Mouse (Mus musculus) midbrain, embryonic 12.5 days (tissue): ENCODE results near the gene March2. TPM values are rescaled to one million over a fixed set of nuclear protein-coding genes. Genes with fewer than 3 reads are reported as not detected.

Source experiments
- ATAC-seq: fragments of 200-750 bp; cut with Nextera tagmentation; 2 replicates; pipeline ENCODE4 v1.8.0; 2017; ENCODE audit warnings: low read depth, moderate TSS enrichment, moderate library complexity; ENCODE audit not compliant: low FRiP score
- H3K27ac ChIP-seq: fragments of 300-500 bp; sonication (generic); replicated peaks from 2 replicates; pipeline ENCODE4 v1.5.1; 2016; ENCODE audit warnings: mild to moderate bottlenecking
- H3K27me3 ChIP-seq: fragments of 300-500 bp; sonication (generic); 2 replicates; pipeline ENCODE4 v1.6.1; 2016; ENCODE audit warnings: mild to moderate bottlenecking
- H3K36me3 ChIP-seq: fragments of 300-500 bp; sonication (generic); 2 replicates; pipeline ENCODE4 v1.6.1; 2016
- H3K4me1 ChIP-seq: fragments of 300-500 bp; sonication (generic); 2 replicates; pipeline ENCODE4 v1.6.1; 2016
- H3K4me2 ChIP-seq: fragments of 300-500 bp; sonication (generic); replicated peaks from 2 replicates; pipeline ENCODE4 v1.6.1; 2016; ENCODE audit warnings: mild to moderate bottlenecking, moderate library complexity
- H3K4me3 ChIP-seq: fragments of 300-500 bp; sonication (generic); 2 replicates; pipeline ENCODE4 v1.5.1; 2016; ENCODE audit warnings: mild to moderate bottlenecking
- H3K9ac ChIP-seq: fragments of 300-500 bp; sonication (generic); replicated peaks from 2 replicates; pipeline ENCODE4 v1.6.1; 2016; ENCODE audit warnings: mild to moderate bottlenecking, moderate library complexity
- H3K9me3 ChIP-seq: fragments of 300-500 bp; sonication (generic); 2 replicates; pipeline ENCODE4 v1.6.1; 2016; ENCODE audit warnings: mild to moderate bottlenecking
- WGBS: fragments of 180-500 bp; shearing (Covaris S2); methylation state at CpG from one replicate; pipeline ENCODE4 v1.1.7; 2016; 5-methylcytosine and 5-hydroxymethylcytosine counted together
- polyA plus RNA-seq: library from polyadenylated mRNA; unstranded; fragments of >200 nt; fragmentation: Nextera tagmentation; extraction: Ambion mirVana; gene quantifications from 2 replicates; pipeline ENCODE4 v1.2.1, GENCODE M21; 2016

Gene March2
- polyA plus RNA-seq, 1 experiment from 2014 or later: 52.2 TPM

- H3K9ac ChIP-seq: no peak overlapping the region
- H3K4me1 ChIP-seq: 0 out of 2 replicates have a peak, but pooled peaks cover 4% of the 10 kb centered on the region
- ATAC-seq: no peak
- WGBS: 89% methylated on average over 5 of the region's 5 CpGs
- H3K27me3 ChIP-seq: no peaks in the 10 kb centered on the region
- 0 out of 2 replicates have a peak, but pooled peaks cover 3% of the 10 kb centered on the region for H3K9me3 ChIP-seq
- H3K4me2 ChIP-seq: no peak overlapping the region
- peaks cover 21% of the 10 kb centered on the region for H3K36me3 ChIP-seq
- H3K27ac ChIP-seq: no peak overlapping the region
- no peak overlapping the region for H3K4me3 ChIP-seq
Measured at GRCm38 (mm10) chr17:33713271-33713670, 5.2 kb downstream of the March2 start.

GRCm38 (mm10) chr17:33709834-33710233, 8.6 kb downstream of the March2 start:
- no peaks in the 10 kb centered on the region for H3K4me1 ChIP-seq
- peaks cover 39% of the 10 kb centered on the region for H3K36me3 ChIP-seq
- no peak overlapping the region for H3K27ac ChIP-seq
- H3K4me2 ChIP-seq: no peak overlapping the region
- ATAC-seq: no peak
- WGBS: 80% methylated on average over 3 of the region's 3 CpGs
- 0 out of 2 replicates have a peak, but pooled peaks cover 3% of the 10 kb centered on the region for H3K9me3 ChIP-seq
- H3K27me3 ChIP-seq: no peaks in the 10 kb centered on the region
- H3K9ac ChIP-seq: no peak overlapping the region
- no peak overlapping the region for H3K4me3 ChIP-seq

- H3K9me3 ChIP-seq: no peaks in the 10 kb centered on the region
- no peak overlapping the region for H3K4me3 ChIP-seq
- no peak overlapping the region for H3K4me2 ChIP-seq
- no peak overlapping the region for H3K27ac ChIP-seq
- H3K4me1 ChIP-seq: no peaks in the 10 kb centered on the region
- H3K27me3 ChIP-seq: no peaks in the 10 kb centered on the region
- H3K9ac ChIP-seq: no peak overlapping the region
- 91% methylated on average over 9 of the region's 9 CpGs for WGBS
- ATAC-seq: no peak
- peaks cover 35% of the 10 kb centered on the region for H3K36me3 ChIP-seq
Measured at GRCm38 (mm10) chr17:33703091-33703490, 15.4 kb downstream of the March2 start.

GRCm38 (mm10) chr17:33702178-33702577, 16.3 kb downstream of the March2 start:
- no peak for ATAC-seq
- Histone ChIP-seq H3K4me1 (no peaks in the 10 kb centered on the region), H3K9me3 (no peaks in the 10 kb centered on the region), H3K27me3 (no peaks in the 10 kb centered on the region), H3K27ac (no peak overlapping the region), H3K4me3 (no peak overlapping the region), H3K9ac (no peak overlapping the region), H3K36me3 (peaks cover 36% of the 10 kb centered on the region), H3K4me2 (no peak overlapping the region)
- 80% methylated on average over 1 of the region's 1 CpGs for WGBS

GRCm38 (mm10) chr17:33695471-33695870, 23.0 kb downstream of the March2 start:
- peaks cover 51% of the 10 kb centered on the region for H3K36me3 ChIP-seq

GRCm38 (mm10) chr17:33686760-33687159, 31.7 kb downstream of the March2 start, which contains the start of gene Hnrnpm:
Hnrnpm (minus strand) TSS chr17:33686860.
- 92% methylated on average over 1 of the region's 1 CpGs for WGBS
- H3K4me3 ChIP-seq: peak within 1 kb of the TSS; percentile 90
- H3K27me3 ChIP-seq: no peaks in the 10 kb centered on the region
- H3K9ac ChIP-seq: peak within 1 kb of the TSS; percentile 97; the same call in 1 of the 2 replicates
- H3K4me2 ChIP-seq: peak within 1 kb of the TSS; percentile 97
- peaks cover 29% of the 10 kb centered on the region for H3K4me1 ChIP-seq
- peaks cover 19% of the 10 kb centered on the region for H3K36me3 ChIP-seq
- no peaks in the 10 kb centered on the region for H3K9me3 ChIP-seq
- ATAC-seq: no peak
- H3K27ac ChIP-seq: peak within 1 kb of the TSS; percentile 95; the same call in 1 of the 2 replicates

More at GRCm38 (mm10) chr17:33695471-33695870, 23.0 kb downstream of the March2 start:
- no peaks in the 10 kb centered on the region for H3K9me3 ChIP-seq
- H3K4me2 ChIP-seq: no peak overlapping the region
- no peak overlapping the region for H3K4me3 ChIP-seq
- no peaks in the 10 kb centered on the region for H3K27me3 ChIP-seq
- H3K4me1 ChIP-seq: no peaks in the 10 kb centered on the region
- no peak overlapping the region for H3K9ac ChIP-seq
- ATAC-seq: no peak
- WGBS: 94% methylated on average over 1 of the region's 1 CpGs
- no peak overlapping the region for H3K27ac ChIP-seq

- Histone ChIP-seq H3K4me3 (peak overlapping the region; percentile 90), H3K27me3 (no peaks in the 10 kb centered on the region)
- WGBS: under 1% methylated on average over 41 of the region's 42 CpGs
Measured at GRCm38 (mm10) chr17:33685249-33685653, 33.2 kb downstream of the March2 start.

GRCm38 (mm10) chr17:33684671-33685231, 33.7 kb downstream of the March2 start:
- WGBS: under 1% methylated on average over 44 of the region's 44 CpGs
- H3K4me2 ChIP-seq: peak overlapping the region; percentile 97
- peak overlapping the region; percentile 97 for H3K9ac ChIP-seq
- H3K36me3 ChIP-seq: peaks cover 12% of the 10 kb centered on the region; the same call in 1 of the 2 replicates
- peak overlapping the region; percentile 95 for H3K27ac ChIP-seq
- ATAC-seq: peak; percentile 79
- peak overlapping the region; percentile 90 for H3K4me3 ChIP-seq
- H3K27me3 ChIP-seq: no peaks in the 10 kb centered on the region
- no peaks in the 10 kb centered on the region for H3K9me3 ChIP-seq
- H3K4me1 ChIP-seq: peaks cover 31% of the 10 kb centered on the region

More at GRCm38 (mm10) chr17:33685249-33685653, 33.2 kb downstream of the March2 start:
- peak overlapping the region; percentile 95 for H3K27ac ChIP-seq
- ATAC-seq: peak; percentile 97
- peaks cover 31% of the 10 kb centered on the region for H3K4me1 ChIP-seq
- peaks cover 12% of the 10 kb centered on the region; the same call in 1 of the 2 replicates for H3K36me3 ChIP-seq
- H3K4me2 ChIP-seq: peak overlapping the region; percentile 97
- no peaks in the 10 kb centered on the region for H3K9me3 ChIP-seq
- H3K9ac ChIP-seq: peak overlapping the region; percentile 97

GRCm38 (mm10) chr17:33681767-33682166, 36.7 kb downstream of the March2 start:
- no peak overlapping the region for H3K9ac ChIP-seq
- H3K27me3 ChIP-seq: no peaks in the 10 kb centered on the region
- no peak overlapping the region for H3K4me3 ChIP-seq
- H3K4me1 ChIP-seq: peaks cover 31% of the 10 kb centered on the region
- H3K4me2 ChIP-seq: peak overlapping the region; percentile 97
- no peak for ATAC-seq
- H3K9me3 ChIP-seq: no peaks in the 10 kb centered on the region
- H3K27ac ChIP-seq: no peak overlapping the region
- H3K36me3 ChIP-seq: peaks cover 22% of the 10 kb centered on the region

GRCm38 (mm10) chr17:33678771-33679170, 39.7 kb downstream of the March2 start:
- Histone ChIP-seq H3K9ac (no peak overlapping the region), H3K4me2 (no peak overlapping the region), H3K4me1 (peaks cover 31% of the 10 kb centered on the region), H3K9me3 (no peaks in the 10 kb centered on the region), H3K27me3 (no peaks in the 10 kb centered on the region), H3K27ac (no peak overlapping the region), H3K4me3 (no peak overlapping the region), H3K36me3 (peaks cover 31% of the 10 kb centered on the region)
- ATAC-seq: no peak

GRCm38 (mm10) chr17:33676086-33676485, 42.4 kb downstream of the March2 start:
- Histone ChIP-seq H3K9me3 (no peaks in the 10 kb centered on the region), H3K4me1 (peaks cover 9% of the 10 kb centered on the region; the same call in 1 of the 2 replicates), H3K27me3 (no peaks in the 10 kb centered on the region), H3K4me3 (no peak overlapping the region), H3K27ac (no peak overlapping the region), H3K36me3 (peaks cover 22% of the 10 kb centered on the region), H3K9ac (no peak overlapping the region), H3K4me2 (no peak overlapping the region)
- no peak for ATAC-seq
- 96% methylated on average over 2 of the region's 2 CpGs for WGBS

- no peaks in the 10 kb centered on the region for H3K27me3 ChIP-seq
- peaks cover 22% of the 10 kb centered on the region for H3K36me3 ChIP-seq
Measured at GRCm38 (mm10) chr17:33675452-33675851, 43.0 kb downstream of the March2 start.

More at GRCm38 (mm10) chr17:33675452-33675851, 43.0 kb downstream of the March2 start:
- no peak overlapping the region for H3K9ac ChIP-seq
- H3K27ac ChIP-seq: no peak overlapping the region
- H3K4me3 ChIP-seq: no peak overlapping the region
- H3K4me1 ChIP-seq: peaks cover 9% of the 10 kb centered on the region; the same call in 1 of the 2 replicates
- no peak for ATAC-seq
- no peaks in the 10 kb centered on the region for H3K9me3 ChIP-seq
- H3K4me2 ChIP-seq: no peak overlapping the region
